Mouse (Mus musculus): ENCODE results near the gene Lrtm2. TPM values are rescaled to one million over a fixed set of nuclear protein-coding genes. Genes with fewer than 3 reads are reported as not detected.

Gene Lrtm2
- polyA plus RNA-seq (2015; fragmentation: Nextera tagmentation; extraction: Ambion mirVana) = 0.08 TPM in 2 replicates

DNA sequence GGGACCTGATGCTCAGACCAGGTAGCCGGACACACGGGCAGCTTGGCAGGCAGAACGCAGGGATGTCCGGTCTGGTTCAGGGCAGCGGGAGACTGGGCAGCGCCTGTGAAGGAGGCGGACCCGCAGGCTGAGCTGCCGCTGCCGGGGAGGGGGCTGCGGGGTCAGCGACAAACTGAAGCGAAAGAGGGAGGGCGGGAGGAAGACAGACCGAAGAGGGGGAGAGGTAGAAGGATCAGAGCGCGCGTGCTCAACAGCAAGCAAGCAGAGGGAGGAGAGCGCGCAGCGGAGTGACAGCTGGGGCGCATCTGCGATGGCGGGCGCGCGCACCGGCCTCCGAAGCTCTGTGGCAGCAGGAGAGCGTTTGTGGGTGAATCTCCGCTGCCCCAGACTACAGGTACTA, at the start of gene Lrtm2:
Lrtm2 (minus strand) TSS at position 261 of the 400 bp plus-strand sequence.
- WGBS = 2% methylated on average over 29 of the region's 31 CpGs
- no peak for ATAC-seq (ENCODE audit: low FRiP score, low TSS enrichment)
- DNase-seq (ENCODE audit: low spot score) = no peak
- H3K9me3 ChIP-seq (ENCODE audit: control insufficient read depth, low read length) = no peaks in the 10 kb centered on the region
- TF ChIP-seq EP300 (optimal IDR thresholded peaks at IDR 0.05) (no peak), CTCF (IDR thresholded peaks at IDR 0.05; ENCODE audit: low read depth) (no peak)
- H3K36me3 ChIP-seq (ENCODE audit: control insufficient read depth, insufficient read depth, low read length) = no peaks in the 10 kb centered on the region
- no peak within 1 kb of the TSS for H3K27ac ChIP-seq (replicated peaks)
- H3K4me2 ChIP-seq (replicated peaks; ENCODE audit: low read depth) = peak within 1 kb of the TSS; percentile 46
- no peak within 1 kb of the TSS for H3K9ac ChIP-seq (ENCODE audit: low read length)
- 0 out of 2 replicates have a peak, but pooled peaks cover 4% of the 10 kb centered on the region for H3K4me1 ChIP-seq (replicated peaks; ENCODE audit: control insufficient read depth, insufficient read depth)
- H3K4me3 ChIP-seq (ENCODE audit: low read depth, low read length) = peak within 1 kb of the TSS; percentile 26
- H3K27me3 ChIP-seq (ENCODE audit: control insufficient read depth, insufficient read depth, low read length) = peaks cover 2% of the 10 kb centered on the region; the same call in 1 of the 2 replicates

DNA sequence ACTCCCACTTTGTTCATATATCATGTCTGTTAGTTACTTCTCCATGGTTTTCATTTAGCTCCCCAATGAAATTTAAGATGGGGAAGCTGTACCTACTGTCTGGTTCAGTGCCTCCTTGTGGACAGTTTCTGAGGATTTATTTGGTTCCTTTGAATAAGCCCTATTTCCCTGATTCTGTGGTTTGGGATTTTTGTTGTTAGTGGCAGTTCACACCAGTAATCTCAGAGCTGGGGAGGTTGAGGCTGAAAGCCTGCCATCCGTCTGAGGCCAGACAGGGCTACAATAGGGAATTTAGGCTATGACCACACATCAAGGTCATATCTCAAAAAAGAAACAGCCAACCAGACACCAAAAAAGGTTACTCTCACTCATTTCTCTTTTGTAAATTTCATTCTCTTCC, 48.1 kb upstream of the Lrtm2 start:
- H3K27me3 ChIP-seq (ENCODE audit: control insufficient read depth, insufficient read depth, low read length) = no peaks in the 10 kb centered on the region
- no peaks in the 10 kb centered on the region for H3K36me3 ChIP-seq (ENCODE audit: control insufficient read depth, insufficient read depth, low read length)
- ATAC-seq (ENCODE audit: low FRiP score, low TSS enrichment) (no peak), DNase-seq (ENCODE audit: low spot score) (no peak)
- no peak overlapping the region for H3K27ac ChIP-seq (replicated peaks)
- no peak overlapping the region for H3K4me2 ChIP-seq (replicated peaks; ENCODE audit: low read depth)
- no peaks in the 10 kb centered on the region for H3K4me1 ChIP-seq (replicated peaks; ENCODE audit: control insufficient read depth, insufficient read depth)
- TF ChIP-seq CTCF (IDR thresholded peaks at IDR 0.05; ENCODE audit: low read depth) = peak; percentile 28; the same call in 1 of the 2 replicates
- no peak for TF ChIP-seq EP300 (optimal IDR thresholded peaks at IDR 0.05)
- H3K9me3 ChIP-seq (ENCODE audit: control insufficient read depth, low read length) = no peaks in the 10 kb centered on the region
- H3K4me3 ChIP-seq (ENCODE audit: low read depth, low read length) = no peak overlapping the region
- no peak overlapping the region for H3K9ac ChIP-seq (ENCODE audit: low read length)
- WGBS = 78% methylated on average over 1 of the region's 1 CpGs

DNA sequence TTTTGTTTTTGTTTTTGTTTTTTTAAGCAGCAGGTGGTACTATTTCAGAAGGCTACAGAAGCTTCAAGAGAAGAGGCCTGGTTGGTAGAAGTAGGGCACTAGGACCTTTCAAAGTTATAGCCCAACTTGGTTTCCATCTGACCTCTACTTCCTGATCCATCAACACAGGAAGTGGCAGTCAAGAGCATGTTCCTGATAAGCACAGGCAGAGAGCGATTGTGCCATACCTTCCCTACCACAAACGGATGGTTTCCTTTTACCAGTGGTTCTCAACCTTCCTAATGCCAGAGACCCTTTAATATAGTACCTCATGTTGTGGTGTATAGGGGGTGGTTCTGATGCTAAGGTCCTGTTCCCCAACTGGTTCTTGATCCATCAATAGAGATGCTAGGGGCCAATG, 47.0 kb upstream of the Lrtm2 start:
- TF ChIP-seq EP300 (optimal IDR thresholded peaks at IDR 0.05) (no peak), CTCF (IDR thresholded peaks at IDR 0.05; ENCODE audit: low read depth) (no peak)
- ATAC-seq (ENCODE audit: low FRiP score, low TSS enrichment) = peak; percentile 67
- H3K4me2 ChIP-seq (replicated peaks; ENCODE audit: low read depth) = no peak overlapping the region
- H3K9ac ChIP-seq (ENCODE audit: low read length) = no peak overlapping the region
- no peaks in the 10 kb centered on the region for H3K27me3 ChIP-seq (ENCODE audit: control insufficient read depth, insufficient read depth, low read length)
- DNase-seq (ENCODE audit: low spot score) = no peak
- no peaks in the 10 kb centered on the region for H3K36me3 ChIP-seq (ENCODE audit: control insufficient read depth, insufficient read depth, low read length)
- no peaks in the 10 kb centered on the region for H3K4me1 ChIP-seq (replicated peaks; ENCODE audit: control insufficient read depth, insufficient read depth)
- H3K27ac ChIP-seq (replicated peaks) = no peak overlapping the region; the same call in 1 of the 2 replicates
- WGBS = 43% methylated on average over 2 of the region's 2 CpGs
- no peak overlapping the region for H3K4me3 ChIP-seq (ENCODE audit: low read depth, low read length)
- H3K9me3 ChIP-seq (ENCODE audit: control insufficient read depth, low read length) = no peaks in the 10 kb centered on the region

DNA sequence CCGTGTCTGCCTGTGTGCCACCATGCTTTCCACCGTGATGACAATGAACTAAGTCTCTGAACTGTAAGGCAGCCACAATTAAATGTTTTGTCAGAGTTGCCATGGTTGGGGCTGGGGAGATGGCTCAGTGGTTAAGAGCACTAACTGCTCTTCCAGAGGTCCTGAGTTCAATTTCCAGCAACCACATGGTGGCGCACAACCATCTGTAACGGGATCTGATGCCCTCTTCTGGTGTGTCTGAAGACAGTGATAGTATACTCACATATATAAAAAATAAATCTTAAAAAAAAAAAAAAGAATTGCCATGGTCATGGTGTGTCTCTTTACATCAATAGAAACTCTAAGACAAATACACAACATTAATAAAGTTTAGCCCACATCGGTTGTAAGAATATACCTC, 44.5 kb upstream of the Lrtm2 start:
- no peak overlapping the region for H3K27ac ChIP-seq (replicated peaks)
- no peaks in the 10 kb centered on the region for H3K9me3 ChIP-seq (ENCODE audit: control insufficient read depth, low read length)
- no peak for ATAC-seq (ENCODE audit: low FRiP score, low TSS enrichment)
- H3K4me2 ChIP-seq (replicated peaks; ENCODE audit: low read depth) = no peak overlapping the region
- TF ChIP-seq CTCF (IDR thresholded peaks at IDR 0.05; ENCODE audit: low read depth) (peak; percentile 30; the same call in 1 of the 2 replicates), EP300 (optimal IDR thresholded peaks at IDR 0.05) (no peak)
- WGBS = 76% methylated on average over 5 of the region's 5 CpGs
- H3K4me1 ChIP-seq (replicated peaks; ENCODE audit: control insufficient read depth, insufficient read depth) = no peaks in the 10 kb centered on the region
- no peak for DNase-seq (ENCODE audit: low spot score)
- no peak overlapping the region for H3K9ac ChIP-seq (ENCODE audit: low read length)
- H3K4me3 ChIP-seq (ENCODE audit: low read depth, low read length) = no peak overlapping the region
- H3K27me3 ChIP-seq (ENCODE audit: control insufficient read depth, insufficient read depth, low read length) = no peaks in the 10 kb centered on the region
- no peaks in the 10 kb centered on the region for H3K36me3 ChIP-seq (ENCODE audit: control insufficient read depth, insufficient read depth, low read length)

- no peak for DNase-seq (ENCODE audit: low spot score)
- H3K4me2 ChIP-seq (replicated peaks; ENCODE audit: low read depth) = no peak overlapping the region
- no peak for ATAC-seq (ENCODE audit: low FRiP score, low TSS enrichment)
- TF ChIP-seq EP300 (optimal IDR thresholded peaks at IDR 0.05) (no peak), CTCF (IDR thresholded peaks at IDR 0.05; ENCODE audit: low read depth) (no peak)
- H3K27me3 ChIP-seq (ENCODE audit: control insufficient read depth, insufficient read depth, low read length) = no peaks in the 10 kb centered on the region
- H3K9ac ChIP-seq (ENCODE audit: low read length) = no peak overlapping the region
- H3K9me3 ChIP-seq (ENCODE audit: control insufficient read depth, low read length) = no peaks in the 10 kb centered on the region
- H3K4me1 ChIP-seq (replicated peaks; ENCODE audit: control insufficient read depth, insufficient read depth) = no peaks in the 10 kb centered on the region
- no peak overlapping the region for H3K4me3 ChIP-seq (ENCODE audit: low read depth, low read length)
- no peaks in the 10 kb centered on the region for H3K36me3 ChIP-seq (ENCODE audit: control insufficient read depth, insufficient read depth, low read length)
- H3K27ac ChIP-seq (replicated peaks) = 0 out of 2 replicates have a peak overlapping the region, but pooled peaks have one; percentile 35
These were observed 42.6 kb upstream of the Lrtm2 start for GRCm38 (mm10) chr6:119373000-119373705.

- DNase-seq (ENCODE audit: low spot score) (no peak), ATAC-seq (ENCODE audit: low FRiP score, low TSS enrichment) (no peak)
- Histone ChIP-seq H3K27me3 (ENCODE audit: control insufficient read depth, insufficient read depth, low read length) (no peaks in the 10 kb centered on the region), H3K27ac (replicated peaks) (no peak overlapping the region), H3K4me2 (replicated peaks; ENCODE audit: low read depth) (no peak overlapping the region), H3K9ac (ENCODE audit: low read length) (no peak overlapping the region), H3K36me3 (ENCODE audit: control insufficient read depth, insufficient read depth, low read length) (no peaks in the 10 kb centered on the region), H3K4me1 (replicated peaks; ENCODE audit: control insufficient read depth, insufficient read depth) (no peaks in the 10 kb centered on the region), H3K4me3 (ENCODE audit: low read depth, low read length) (no peak overlapping the region), H3K9me3 (ENCODE audit: control insufficient read depth, low read length) (no peaks in the 10 kb centered on the region)
- TF ChIP-seq EP300 (optimal IDR thresholded peaks at IDR 0.05) (no peak), CTCF (IDR thresholded peaks at IDR 0.05; ENCODE audit: low read depth) (no peak)
- WGBS = 58% methylated on average over 5 of the region's 5 CpGs
These were observed 41.7 kb upstream of the Lrtm2 start for GRCm38 (mm10) chr6:119372237-119372636.

All from stomach, postnatal 0 days (tissue).